Mouse (Mus musculus) liver, adult 10 weeks (tissue): ENCODE measurements around the gene Olfr930. TPM values are rescaled to one million over a fixed set of nuclear protein-coding genes. Genes with fewer than 3 reads are reported as not detected.

ENCODE experiments used
- polyA plus RNA-seq: library from polyadenylated mRNA; stranded (reverse); fragments of 350-450 nt; fragmentation: Illumina TruSeq; extraction: RNeasy Lipid Tissue Mini Kit (QIAGEN cat#74804); gene quantifications from one replicate; pipeline ENCODE4 v1.2.3, GENCODE M21; 2014; ENCODE audit warnings: low read depth, low replicate concordance

Gene Olfr930
- not detected for polyA plus RNA-seq

GRCm38 (mm10) chr9:38929509-38929908, at the start of gene Olfr930:
TSS of gene Olfr930 (plus strand) at chr9:38929809.

GRCm38 (mm10) chr9:38972013-38972412, 42.4 kb downstream of the Olfr930 start, which contains the start of gene Olfr933:
TSS of gene Olfr933 (plus strand) at chr9:38972313.

Other genes with a start within 250 kb of the Olfr930 start
- not detected for gene Olfr919, start 226.1 kb upstream of the Olfr930 start, polyA plus RNA-seq
- 32.5 TPM for gene Vwa5a, start 211.5 kb upstream of the Olfr930 start, polyA plus RNA-seq
- 0.13 TPM for gene Olfr920, start 177.5 kb upstream of the Olfr930 start, polyA plus RNA-seq
- gene Olfr921, start 156.7 kb upstream of the Olfr930 start, polyA plus RNA-seq: not detected
- gene Olfr922, start 115.2 kb upstream of the Olfr930 start, polyA plus RNA-seq: not detected
- gene Olfr923, start 103.3 kb upstream of the Olfr930 start, polyA plus RNA-seq: not detected
- not detected for gene Olfr924, start 85.4 kb upstream of the Olfr930 start, polyA plus RNA-seq
- not detected for gene Olfr26, start 74.7 kb upstream of the Olfr930 start, polyA plus RNA-seq
- not detected for gene Olfr926, start 52.7 kb upstream of the Olfr930 start, polyA plus RNA-seq
- gene Olfr933, start 42.5 kb downstream of the Olfr930 start, polyA plus RNA-seq: not detected
- gene Olfr934, start 58.5 kb downstream of the Olfr930 start, polyA plus RNA-seq: not detected
- not detected for gene Olfr935, start 69.9 kb downstream of the Olfr930 start, polyA plus RNA-seq
- gene Olfr146, start 93.6 kb downstream of the Olfr930 start, polyA plus RNA-seq: not detected
- gene Olfr937, start 135.1 kb downstream of the Olfr930 start, polyA plus RNA-seq: not detected
- gene Olfr938, start 149.1 kb downstream of the Olfr930 start, polyA plus RNA-seq: not detected
- gene Olfr27, start 198.3 kb downstream of the Olfr930 start, polyA plus RNA-seq: not detected
- gene Olfr943, start 236.5 kb downstream of the Olfr930 start, polyA plus RNA-seq: not detected